Mouse (Mus musculus): ENCODE results near the gene Slc20a1. TPM values are rescaled to one million over a fixed set of nuclear protein-coding genes. Genes with fewer than 3 reads are reported as not detected.

The Slc20a1 gene
- polyA plus RNA-seq, 2 experiments = 42.7 to 50.7 TPM

DNA sequence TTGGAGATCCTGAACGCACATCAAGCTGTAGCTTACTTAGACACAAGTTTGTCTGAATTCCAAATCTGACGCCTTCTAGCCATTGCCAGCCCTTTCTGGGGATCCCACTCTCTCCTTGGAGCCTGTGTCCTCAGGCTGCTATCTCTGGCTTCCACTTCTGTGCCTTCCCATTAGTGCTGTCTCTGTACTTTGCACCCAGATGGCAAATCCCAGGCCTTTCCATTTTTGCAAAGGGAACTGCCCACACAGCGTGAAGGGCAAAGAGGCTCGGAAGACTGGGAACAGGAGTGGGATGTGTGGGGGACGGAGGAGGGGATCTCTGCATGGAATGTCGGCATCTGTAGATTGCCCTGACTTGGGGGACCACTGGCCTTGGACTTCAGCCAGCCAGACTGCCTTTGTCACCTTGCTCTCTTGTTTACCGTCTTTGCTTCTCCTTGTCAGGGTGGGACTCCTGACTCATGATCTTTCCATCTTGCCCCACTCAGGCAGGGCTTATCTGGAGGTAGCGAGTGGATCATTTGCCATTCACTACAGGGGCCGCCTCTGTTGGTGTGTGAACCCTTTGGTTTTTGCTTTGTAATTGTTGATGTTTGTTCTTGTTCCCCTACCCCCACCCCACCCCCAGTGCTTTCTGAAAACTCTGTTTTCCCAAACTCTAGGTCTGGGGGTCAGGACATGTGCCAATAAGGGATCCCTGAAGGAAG lies 42.3 kb downstream of the Slc20a1 start:
- Histone ChIP-seq H3K4me2 (ENCODE audit: low read depth) (peak overlapping the region; percentile 43), H3K4me3 (ENCODE audit: insufficient read depth in 1 of 2, low read depth in 2 of 2, low read length in 2 of 2) (no peak overlapping the region), H3K9me3 (ENCODE audit: control insufficient read depth, low read length) (no peaks in the 10 kb centered on the region), H3K27me3 (ENCODE audit: control insufficient read depth, insufficient read depth, low read length) (no peaks in the 10 kb centered on the region), H3K9ac (replicated peaks) (peak overlapping the region; percentile 66), H3K4me1 (replicated peaks; ENCODE audit: control insufficient read depth in 2 of 2, insufficient read depth in 2 of 2, low read length in 1 of 2) (peaks cover 50 to 62% of the 10 kb centered on the region in 2 experiments), H3K36me3 (replicated peaks; ENCODE audit: control insufficient read depth, insufficient read depth, low read depth) (no peaks in the 10 kb centered on the region), H3K27ac (peak overlapping the region; percentile 87)
- TF ChIP-seq EP300 (IDR thresholded peaks at IDR 0.05; ENCODE audit: low read depth) (peak; percentile 26; the same call in 1 of the 2 replicates), CTCF (IDR thresholded peaks at IDR 0.05; ENCODE audit: low read depth) (no peak)
- DNase-seq (ENCODE audit: low read depth in 3 of 3, low spot score in 3 of 3) (peak; percentile 60 to 66 (median 62)), ATAC-seq (ENCODE audit: insufficient read depth) (peak; percentile 87)
- 57% methylated on average over 9 of the region's 9 CpGs for WGBS (ENCODE audit: insufficient replicate concordance)

DNA sequence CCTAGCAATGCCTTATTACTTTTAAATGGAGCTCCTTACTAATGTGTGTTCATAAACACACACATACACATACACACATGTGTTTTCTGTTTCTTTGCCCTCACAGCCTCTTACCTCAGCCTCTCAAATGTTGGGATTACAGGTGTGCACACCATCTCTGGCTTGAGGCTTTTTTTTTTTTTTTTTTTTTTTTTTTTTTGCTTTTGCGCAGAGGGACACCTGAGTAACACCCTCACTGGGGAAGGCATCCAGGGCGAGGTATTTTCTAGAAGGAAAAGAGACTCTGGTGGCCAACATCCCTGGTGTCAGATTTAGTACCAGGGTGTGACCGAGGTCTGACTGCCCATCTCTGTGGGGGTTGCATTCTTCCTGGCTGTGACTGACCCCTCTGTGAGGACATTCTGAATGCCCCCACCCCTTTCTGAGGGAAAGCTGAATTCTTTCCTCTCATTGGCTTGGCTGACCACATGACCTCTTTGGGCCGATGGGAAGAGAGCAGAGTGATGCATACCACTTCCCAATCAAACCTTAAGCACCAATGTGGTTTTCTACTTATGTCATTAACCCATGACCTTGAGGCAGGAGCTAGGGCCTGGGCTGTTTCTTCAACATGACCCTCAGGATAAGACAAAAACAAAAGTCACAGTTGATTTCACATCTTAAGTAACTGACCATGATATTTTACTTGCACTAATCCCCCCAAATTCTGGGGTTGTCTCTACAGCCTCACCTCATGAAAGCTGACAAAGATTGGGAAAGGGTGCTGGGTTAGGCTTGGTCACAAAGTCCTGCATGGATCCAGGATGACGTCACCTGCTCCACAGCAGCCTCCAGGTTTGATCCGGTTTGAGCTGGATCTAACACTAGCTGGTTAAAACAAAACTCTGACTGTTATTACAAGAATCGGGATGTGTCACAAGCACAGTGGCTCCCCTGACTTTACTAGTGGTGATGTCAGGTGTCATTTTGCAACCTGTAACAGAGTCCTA lies 43.6 kb downstream of the Slc20a1 start:
- no peaks in the 10 kb centered on the region for H3K36me3 ChIP-seq (replicated peaks; ENCODE audit: control insufficient read depth, insufficient read depth, low read depth)
- H3K4me3 ChIP-seq (ENCODE audit: insufficient read depth in 1 of 2, low read depth in 2 of 2, low read length in 2 of 2) = no peak overlapping the region
- H3K27me3 ChIP-seq (ENCODE audit: control insufficient read depth, insufficient read depth, low read length) = no peaks in the 10 kb centered on the region
- WGBS (ENCODE audit: insufficient replicate concordance) = 67% methylated on average over 7 of the region's 7 CpGs
- no peak for TF ChIP-seq EP300 (IDR thresholded peaks at IDR 0.05; ENCODE audit: low read depth)
- no peak for TF ChIP-seq CTCF (IDR thresholded peaks at IDR 0.05; ENCODE audit: low read depth)
- no peak overlapping the region; the same call in 1 of the 2 replicates for H3K4me2 ChIP-seq (ENCODE audit: low read depth)
- no peak for DNase-seq (ENCODE audit: low read depth in 3 of 3, low spot score in 3 of 3)
- no peak for ATAC-seq (ENCODE audit: insufficient read depth)
- peaks cover 50 to 55% of the 10 kb centered on the region in 2 experiments for H3K4me1 ChIP-seq (replicated peaks; ENCODE audit: control insufficient read depth in 2 of 2, insufficient read depth in 2 of 2, low read length in 1 of 2)
- H3K27ac ChIP-seq = peak overlapping the region; percentile 87
- no peaks in the 10 kb centered on the region for H3K9me3 ChIP-seq (ENCODE audit: control insufficient read depth, low read length)
- H3K9ac ChIP-seq (replicated peaks) = peak overlapping the region; percentile 66

DNA sequence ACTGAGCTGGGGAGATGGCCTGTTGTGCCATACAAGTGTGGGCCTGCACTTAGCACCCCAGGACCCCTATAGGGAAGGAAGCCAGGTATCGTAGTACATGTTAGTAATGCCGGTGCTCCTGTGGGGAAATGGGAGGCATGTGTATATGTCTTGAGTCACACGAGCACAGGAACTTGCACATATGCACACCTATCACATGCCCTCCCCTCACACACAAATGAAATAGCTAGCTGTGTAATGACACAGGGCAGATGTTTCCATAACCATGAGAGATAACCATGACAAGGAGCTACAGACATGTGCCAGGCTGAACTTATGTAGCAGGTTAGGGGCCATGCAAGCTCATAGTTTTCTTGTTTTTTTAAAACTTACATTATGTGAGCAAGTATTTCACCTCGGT lies 44.4 kb downstream of the Slc20a1 start:
- DNase-seq (ENCODE audit: low read depth in 3 of 3, low spot score in 3 of 3) (no peak), ATAC-seq (ENCODE audit: insufficient read depth) (peak; percentile 38)
- H3K27ac ChIP-seq = peak overlapping the region; percentile 87
- H3K4me1 ChIP-seq (replicated peaks; ENCODE audit: control insufficient read depth in 2 of 2, insufficient read depth in 2 of 2, low read length in 1 of 2) = peaks cover 50 to 53% of the 10 kb centered on the region in 2 experiments
- no peaks in the 10 kb centered on the region for H3K27me3 ChIP-seq (ENCODE audit: control insufficient read depth, insufficient read depth, low read length)
- no peaks in the 10 kb centered on the region for H3K36me3 ChIP-seq (replicated peaks; ENCODE audit: control insufficient read depth, insufficient read depth, low read depth)
- H3K4me2 ChIP-seq (ENCODE audit: low read depth) = no peak overlapping the region
- H3K9me3 ChIP-seq (ENCODE audit: control insufficient read depth, low read length) = no peaks in the 10 kb centered on the region
- no peak overlapping the region for H3K4me3 ChIP-seq (ENCODE audit: insufficient read depth in 1 of 2, low read depth in 2 of 2, low read length in 2 of 2)
- TF ChIP-seq CTCF (IDR thresholded peaks at IDR 0.05; ENCODE audit: low read depth) = no peak
- peak; percentile 47; the same call in 1 of the 2 replicates for TF ChIP-seq EP300 (IDR thresholded peaks at IDR 0.05; ENCODE audit: low read depth)
- 65% methylated on average over 4 of the region's 4 CpGs for WGBS (ENCODE audit: insufficient replicate concordance)
- no peak overlapping the region for H3K9ac ChIP-seq (replicated peaks)

DNA sequence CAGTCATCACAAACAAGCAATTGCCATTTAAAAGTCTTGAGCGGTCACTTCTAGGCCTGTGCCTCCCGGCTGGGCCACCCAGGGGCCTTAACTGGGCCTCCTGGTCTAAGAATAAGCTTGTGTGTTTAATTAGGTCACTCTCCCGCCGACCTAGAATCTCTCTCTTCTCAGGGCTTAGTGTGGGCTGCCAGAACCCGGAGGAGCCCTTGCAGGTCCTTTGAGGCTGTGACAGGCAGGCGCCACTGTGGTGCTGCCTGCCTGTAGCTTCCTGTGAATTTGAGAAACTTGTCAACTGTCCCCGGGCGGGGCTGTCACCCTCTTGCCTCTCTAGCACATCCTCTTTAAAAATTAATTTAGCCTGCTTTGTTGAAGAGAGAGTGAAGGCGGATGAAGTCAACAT lies 45.2 kb downstream of the Slc20a1 start:
- Histone ChIP-seq H3K4me3 (ENCODE audit: insufficient read depth in 1 of 2, low read depth in 2 of 2, low read length in 2 of 2) (no peak overlapping the region), H3K9ac (replicated peaks) (no peak overlapping the region), H3K4me2 (ENCODE audit: low read depth) (no peak overlapping the region), H3K36me3 (replicated peaks; ENCODE audit: control insufficient read depth, insufficient read depth, low read depth) (no peaks in the 10 kb centered on the region), H3K4me1 (replicated peaks; ENCODE audit: control insufficient read depth in 2 of 2, insufficient read depth in 2 of 2, low read length in 1 of 2) (peaks cover 46 to 50% of the 10 kb centered on the region in 2 experiments), H3K27ac (peak overlapping the region; percentile 87), H3K27me3 (ENCODE audit: control insufficient read depth, insufficient read depth, low read length) (no peaks in the 10 kb centered on the region), H3K9me3 (ENCODE audit: control insufficient read depth, low read length) (no peaks in the 10 kb centered on the region)
- DNase-seq (ENCODE audit: low read depth in 3 of 3, low spot score in 3 of 3) (no peak), ATAC-seq (ENCODE audit: insufficient read depth) (no peak)
- TF ChIP-seq CTCF (IDR thresholded peaks at IDR 0.05; ENCODE audit: low read depth) (no peak), EP300 (IDR thresholded peaks at IDR 0.05; ENCODE audit: low read depth) (no peak)
- WGBS (ENCODE audit: insufficient replicate concordance) = 44% methylated on average over 9 of the region's 9 CpGs
